Mouse (Mus musculus) myocyte (in vitro differentiated cells): ENCODE results near the gene Pdzd4. TPM values are rescaled to one million over a fixed set of nuclear protein-coding genes. Genes with fewer than 3 reads are reported as not detected.

Experiments used
- H3K27me3 ChIP-seq: one replicate; pipeline ENCODE4 v1.6.1; 2011; ENCODE audit not compliant: control insufficient read depth, insufficient read depth, insufficient read length
- H3K36me3 ChIP-seq: one replicate; pipeline ENCODE4 v1.6.1; 2011; ENCODE audit not compliant: control insufficient read depth, insufficient read depth
- H3K4me2 ChIP-seq: one replicate; pipeline ENCODE4 v1.6.1; 2011; ENCODE audit warnings: low read depth, control low read depth
- H3K4me3 ChIP-seq: one replicate; pipeline ENCODE4 v1.5.1; 2011; ENCODE audit warnings: mild to moderate bottlenecking, control low read depth, moderate library complexity
- H3K79me2 ChIP-seq: one replicate; pipeline ENCODE4 v1.6.1; 2011; ENCODE audit not compliant: control insufficient read depth, insufficient read depth
- H3ac ChIP-seq: one replicate; pipeline ENCODE4 v1.6.1; 2011; ENCODE audit not compliant: control insufficient read depth, insufficient read length
- CEBPB ChIP-seq: IDR thresholded peaks from 2 replicates; pipeline ENCODE4 v1.6.1; 2011; ENCODE audit warnings: mild to moderate bottlenecking, moderate library complexity; ENCODE audit not compliant: poor library complexity, insufficient read depth, severe bottlenecking
- E2F4 ChIP-seq: IDR thresholded peaks from one replicate; pipeline ENCODE4 v1.6.1; 2011; ENCODE audit warnings: mild to moderate bottlenecking, control low read depth, moderate library complexity; ENCODE audit not compliant: insufficient read depth
- MAX ChIP-seq: IDR thresholded peaks from one replicate; pipeline ENCODE4 v1.6.1; 2011; ENCODE audit warnings: low read depth, mild to moderate bottlenecking, control low read depth
- MYOD1 ChIP-seq, 3 experiments: IDR thresholded peaks; one replicate each; pipeline ENCODE4 v1.6.1; 2011; ENCODE audit warnings: control low read depth in 2 of 3, low read depth in 2 of 3, mild to moderate bottlenecking in 2 of 3, moderate library complexity in 1 of 3; ENCODE audit not compliant: insufficient read length in 2 of 3, control insufficient read depth in 1 of 3
- MYOG ChIP-seq, 3 experiments: IDR thresholded peaks; one replicate each; pipeline ENCODE4 v1.6.1; 2011; ENCODE audit warnings: control low read depth in 2 of 3, low read depth in 2 of 3, mild to moderate bottlenecking in 2 of 3; ENCODE audit not compliant: insufficient read length in 2 of 3, control insufficient read depth in 1 of 3, insufficient read depth in 1 of 3
- POLR2A ChIP-seq: IDR thresholded peaks from one replicate; pipeline ENCODE4 v1.6.1; 2011; ENCODE audit warnings: low read depth, mild to moderate bottlenecking, control low read depth, moderate library complexity; ENCODE audit not compliant: insufficient read length
- POLR2AphosphoS2 ChIP-seq: IDR thresholded peaks from one replicate; pipeline ENCODE4 v1.6.1; 2011; ENCODE audit warnings: low read depth, control low read depth; ENCODE audit not compliant: insufficient read length
- REST ChIP-seq: IDR thresholded peaks from one replicate; pipeline ENCODE4 v1.6.1; 2011; ENCODE audit warnings: mild to moderate bottlenecking, control low read depth, moderate library complexity; ENCODE audit not compliant: insufficient read depth, insufficient read length
- SRF ChIP-seq: IDR thresholded peaks from one replicate; pipeline ENCODE4 v1.6.1; 2011; ENCODE audit warnings: low read depth; ENCODE audit not compliant: control insufficient read depth, insufficient read length
- TCF12 ChIP-seq: IDR thresholded peaks from one replicate; pipeline ENCODE4 v1.6.1; 2011; ENCODE audit warnings: mild to moderate bottlenecking, control low read depth; ENCODE audit not compliant: poor library complexity, insufficient read depth, severe bottlenecking
- TCF3 ChIP-seq: IDR thresholded peaks from one replicate; pipeline ENCODE4 v1.6.1; 2011; ENCODE audit warnings: low read depth, control low read depth; ENCODE audit not compliant: insufficient read length
- USF1 ChIP-seq: IDR thresholded peaks from one replicate; pipeline ENCODE4 v1.6.1; 2011; ENCODE audit warnings: low read depth, mild to moderate bottlenecking, control low read depth, moderate library complexity
- polyA plus RNA-seq: library from polyadenylated mRNA; unstranded; fragments of >200 nt; fragmentation: generic; extraction: Trizol; gene quantifications from one replicate; pipeline ENCODE4 v1.2.1, GENCODE M21; 2012; ENCODE audit warnings: missing spikeins

The Pdzd4 gene
- polyA plus RNA-seq, 1 experiment = 0.25 TPM

DNA sequence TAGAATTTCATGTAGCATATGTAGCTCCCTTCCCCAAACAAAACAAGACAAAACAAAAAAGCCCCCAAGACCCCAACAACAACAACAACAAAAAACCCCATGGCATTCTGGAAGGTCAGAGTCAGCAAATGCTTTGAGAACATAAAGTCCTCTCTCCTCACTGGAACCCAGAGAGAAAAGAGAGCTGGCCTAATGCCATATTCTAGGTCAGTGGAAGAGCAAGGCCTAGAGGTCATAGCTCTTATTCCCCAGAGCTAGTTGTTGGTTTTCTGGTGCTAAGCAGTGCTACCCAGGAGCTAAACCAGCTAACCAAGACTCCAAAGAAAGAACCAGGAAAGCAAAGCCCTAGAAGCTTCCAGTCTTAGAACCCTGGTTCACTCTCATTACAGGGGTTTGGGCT, 39.1 kb downstream of the Pdzd4 start:
- no peak for TF ChIP-seq MYOG (IDR thresholded peaks at IDR 0.05; ENCODE audit: control insufficient read depth in 1 of 3, insufficient read depth in 1 of 3, insufficient read length in 2 of 3, low read depth in 2 of 3)
- no peak for TF ChIP-seq POLR2AphosphoS2
- no peak for TF ChIP-seq E2F4
- no peak for TF ChIP-seq REST
- TF ChIP-seq USF1 = no peak
- no peak for TF ChIP-seq SRF
- TF ChIP-seq MYOD1 (IDR thresholded peaks at IDR 0.05; ENCODE audit: control insufficient read depth in 1 of 3, insufficient read length in 2 of 3, low read depth in 2 of 3) = no peak
- no peak for TF ChIP-seq TCF3
- no peak for TF ChIP-seq CEBPB
- no peak for TF ChIP-seq MAX
- no peak for TF ChIP-seq TCF12
- TF ChIP-seq POLR2A = no peak
- Histone ChIP-seq H3ac (peak overlapping the region; percentile 48), H3K36me3 (peaks cover 7% of the 10 kb centered on the region), H3K4me2 (peak overlapping the region; percentile 89), H3K27me3 (no peaks in the 10 kb centered on the region), H3K4me3 (peak overlapping the region; percentile 88), H3K79me2 (peaks cover 52% of the 10 kb centered on the region)

DNA sequence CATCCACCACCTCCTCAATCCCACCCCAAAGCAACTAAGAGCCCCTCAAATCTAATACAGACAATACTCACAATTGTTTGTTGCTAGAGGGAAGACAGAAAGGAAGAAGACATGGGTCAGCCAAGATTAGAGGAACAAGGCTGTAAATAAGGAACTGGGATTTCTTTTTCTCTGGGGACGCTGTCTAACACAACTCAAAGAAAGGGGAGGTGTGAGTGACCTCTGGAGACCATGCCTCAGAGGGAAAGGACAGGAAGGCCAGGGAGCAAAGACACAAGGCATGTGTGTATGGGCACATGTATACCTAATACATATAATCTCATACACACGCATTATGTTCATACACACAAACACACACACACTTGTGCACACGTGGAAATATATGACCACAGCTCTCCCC, 42.5 kb downstream of the Pdzd4 start:
- no peaks in the 10 kb centered on the region for H3K27me3 ChIP-seq
- no peak overlapping the region for H3K4me3 ChIP-seq
- peaks cover 25% of the 10 kb centered on the region for H3K36me3 ChIP-seq
- peaks cover 36% of the 10 kb centered on the region for H3K79me2 ChIP-seq
- no peak overlapping the region for H3K4me2 ChIP-seq
- H3ac ChIP-seq = no peak overlapping the region
- TF ChIP-seq MAX (no peak), MYOG (IDR thresholded peaks at IDR 0.05; ENCODE audit: control insufficient read depth in 1 of 3, insufficient read depth in 1 of 3, insufficient read length in 2 of 3, low read depth in 2 of 3) (no peak), MYOD1 (IDR thresholded peaks at IDR 0.05; ENCODE audit: control insufficient read depth in 1 of 3, insufficient read length in 2 of 3, low read depth in 2 of 3) (no peak), POLR2AphosphoS2 (no peak), REST (no peak), TCF3 (no peak), POLR2A (no peak), E2F4 (no peak), CEBPB (no peak), TCF12 (no peak), USF1 (no peak), SRF (no peak)

- Histone ChIP-seq H3K27me3 (no peaks in the 10 kb centered on the region), H3K36me3 (peaks cover 13% of the 10 kb centered on the region), H3K4me2 (peak overlapping the region; percentile 55), H3K4me3 (peak overlapping the region; percentile 6), H3K79me2 (no peaks in the 10 kb centered on the region), H3ac (no peak overlapping the region)
- TF ChIP-seq TCF12 (no peak), POLR2AphosphoS2 (peak; percentile 73), TCF3 (no peak), POLR2A (peak; percentile 19), MYOD1 (IDR thresholded peaks at IDR 0.05; ENCODE audit: control insufficient read depth in 1 of 3, insufficient read length in 2 of 3, low read depth in 2 of 3) (no peak), CEBPB (no peak), MYOG (IDR thresholded peaks at IDR 0.05; ENCODE audit: control insufficient read depth in 1 of 3, insufficient read depth in 1 of 3, insufficient read length in 2 of 3, low read depth in 2 of 3) (peak in 1 of 3 experiments; percentile 33), SRF (no peak)
These were observed 49.8 kb downstream of the Pdzd4 start for GRCm38 (mm10) chrX:73774802-73775483.

DNA sequence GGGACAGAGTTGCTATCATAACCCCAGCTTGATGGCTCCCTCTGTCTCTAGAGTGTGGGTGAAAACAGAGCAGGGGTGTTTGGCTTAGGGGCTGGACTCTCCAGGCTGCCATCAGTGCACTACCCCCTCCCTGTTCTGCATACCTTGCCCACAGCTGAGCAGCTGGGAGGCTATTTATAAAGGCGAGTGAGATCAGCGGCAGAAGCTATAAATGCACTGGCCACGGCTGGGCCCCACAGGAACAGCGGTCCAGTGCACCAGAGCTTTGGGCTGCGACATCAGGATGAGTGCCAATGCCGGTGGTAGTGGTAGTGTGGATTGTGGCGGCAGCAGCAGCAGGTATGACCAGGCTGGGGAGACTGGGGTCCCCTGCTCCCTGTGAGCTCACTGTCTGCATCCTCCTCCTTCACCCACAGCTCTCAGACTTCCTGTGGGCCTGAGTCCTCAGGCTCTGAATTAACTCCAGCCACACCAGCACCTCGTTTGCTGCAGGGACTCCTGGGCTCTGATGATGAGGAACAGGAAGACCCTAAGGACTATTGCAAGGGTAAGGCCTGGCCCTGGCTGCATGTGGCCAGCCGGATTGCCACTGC, 50.5 kb downstream of the Pdzd4 start, which contains the start of gene Srpk3:
Gene Srpk3 (plus strand): TSS at position 238 of the 593 bp plus-strand sequence.
- Histone ChIP-seq H3K36me3 (peaks cover 9% of the 10 kb centered on the region), H3K4me3 (peak within 1 kb of the TSS; percentile 6), H3K27me3 (no peaks in the 10 kb centered on the region), H3K4me2 (peak within 1 kb of the TSS; percentile 55), H3K79me2 (no peaks in the 10 kb centered on the region), H3ac (no peak within 1 kb of the TSS)
- peak in 2 of 3 experiments; percentile 41 to 76 for TF ChIP-seq MYOD1 (IDR thresholded peaks at IDR 0.05; ENCODE audit: control insufficient read depth in 1 of 3, insufficient read length in 2 of 3, low read depth in 2 of 3)
- no peak for TF ChIP-seq MAX
- no peak for TF ChIP-seq TCF3
- TF ChIP-seq POLR2AphosphoS2 = peak; percentile 90
- peak; percentile 72 for TF ChIP-seq POLR2A
- TF ChIP-seq SRF = no peak
- TF ChIP-seq MYOG (IDR thresholded peaks at IDR 0.05; ENCODE audit: control insufficient read depth in 1 of 3, insufficient read depth in 1 of 3, insufficient read length in 2 of 3, low read depth in 2 of 3) = peak in 2 of 3 experiments; percentile 66 to 86
